Mouse (Mus musculus): ENCODE measurements around the gene Tfdp1. TPM values are rescaled to one million over a fixed set of nuclear protein-coding genes. Genes with fewer than 3 reads are reported as not detected.

The Tfdp1 gene
- 183 and 197 TPM in 2 replicates for polyA plus RNA-seq (2016; fragmentation: Nextera tagmentation; extraction: Ambion mirVana)

DNA sequence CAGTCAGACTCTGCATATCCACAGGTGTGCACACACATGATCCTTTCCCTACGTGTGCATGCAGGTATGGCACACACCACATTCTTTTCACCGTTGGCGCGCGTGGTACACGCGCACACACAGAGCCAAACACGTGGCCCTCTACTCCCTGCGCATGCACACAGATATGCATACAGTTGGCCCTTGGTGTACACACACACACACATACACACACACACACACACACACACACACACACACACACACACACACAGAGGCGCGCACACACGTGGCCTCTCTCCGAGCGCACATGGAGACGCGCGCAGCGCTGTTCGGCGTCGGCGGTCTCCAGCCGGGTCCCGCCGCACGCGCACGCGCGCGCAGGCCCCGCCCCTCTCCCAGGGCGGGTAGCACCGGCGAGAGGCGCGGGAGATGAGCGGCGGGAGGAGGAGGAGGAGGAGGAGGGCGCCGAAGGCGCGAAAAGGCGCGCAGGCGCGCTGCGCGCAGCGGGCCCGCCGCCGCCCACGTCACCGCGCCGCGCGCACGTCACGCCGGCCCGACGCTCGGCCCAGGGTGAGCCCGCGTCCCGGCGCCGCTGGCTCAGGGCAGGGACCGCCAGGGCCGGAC is at the start of gene Tfdp1:
Tfdp1 (plus strand) TSS at position 497 of the 606 bp plus-strand sequence.
- DNase-seq (ENCODE audit: low spot score): peak; percentile 90
- Histone ChIP-seq H3K27me3 (ENCODE audit: low read depth, poor library complexity, severe bottlenecking) (no peaks in the 10 kb centered on the region), H3K4me3 (peak within 1 kb of the TSS; percentile 96), H3K27ac (peak within 1 kb of the TSS; percentile 97), H3K4me1 (peaks cover 29% of the 10 kb centered on the region), H3K9me3 (replicated peaks) (no peaks in the 10 kb centered on the region), H3K36me3 (peaks cover 34% of the 10 kb centered on the region)
- 14% methylated on average over 62 of the region's 72 CpGs for WGBS

- H3K4me3 ChIP-seq: no peak overlapping the region
- no peak overlapping the region for H3K27ac ChIP-seq
- H3K36me3 ChIP-seq: peaks cover 56% of the 10 kb centered on the region
- H3K4me1 ChIP-seq: peaks cover 13% of the 10 kb centered on the region
- no peaks in the 10 kb centered on the region for H3K27me3 ChIP-seq (ENCODE audit: low read depth, poor library complexity, severe bottlenecking)
- no peaks in the 10 kb centered on the region for H3K9me3 ChIP-seq (replicated peaks)
- DNase-seq (ENCODE audit: low spot score): peak; percentile 87
- WGBS: 30% methylated on average over 9 of the region's 9 CpGs
Observed at GRCm38 (mm10) chr8:13292364-13292763, 46.2 kb upstream of the Tfdp1 start.

DNA sequence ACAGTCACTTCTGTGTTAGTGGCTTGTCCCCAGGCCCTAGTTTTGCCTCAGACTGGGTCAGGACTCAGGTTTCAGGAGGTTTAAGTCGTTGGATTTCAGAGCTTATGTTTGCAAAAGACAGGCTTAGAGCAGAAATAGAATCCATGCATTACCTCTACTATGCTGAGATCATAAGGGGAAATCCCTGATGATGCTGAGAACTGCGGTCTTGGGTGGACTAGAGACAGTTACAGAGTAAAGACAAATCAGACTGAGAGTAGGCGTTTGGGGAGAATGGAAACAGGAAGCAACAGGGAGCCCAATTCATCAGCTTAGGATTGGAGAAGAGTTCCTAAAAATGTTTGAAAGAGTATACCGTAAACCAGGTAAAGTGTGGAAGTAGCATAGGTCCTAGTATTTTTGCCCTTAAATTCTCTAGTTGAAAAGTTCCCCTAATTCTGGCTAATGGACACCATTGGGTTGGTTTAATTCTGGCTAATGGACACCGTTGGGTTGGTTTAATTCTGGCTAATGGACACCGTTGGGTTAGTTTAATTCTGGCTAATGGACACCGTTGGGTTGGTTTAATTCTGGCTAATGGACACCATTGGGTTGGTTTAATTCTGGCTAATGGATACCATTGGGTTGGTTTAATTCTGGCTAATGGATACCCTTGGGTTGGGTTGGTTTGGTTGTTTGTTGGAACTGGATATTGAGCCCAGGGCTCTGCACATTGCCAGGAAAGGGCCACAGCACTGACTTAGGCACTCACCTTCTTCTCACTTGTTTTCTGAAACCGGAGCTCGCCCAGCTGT is 44.7 kb upstream of the Tfdp1 start:
- no peak for DNase-seq (ENCODE audit: low spot score)
- no peaks in the 10 kb centered on the region for H3K27me3 ChIP-seq (ENCODE audit: low read depth, poor library complexity, severe bottlenecking)
- peaks cover 5% of the 10 kb centered on the region for H3K4me1 ChIP-seq
- no peak overlapping the region for H3K4me3 ChIP-seq
- 93% methylated on average over 9 of the region's 9 CpGs for WGBS
- peaks cover 63% of the 10 kb centered on the region for H3K36me3 ChIP-seq
- no peak overlapping the region for H3K27ac ChIP-seq
- H3K9me3 ChIP-seq (replicated peaks): no peaks in the 10 kb centered on the region

DNA sequence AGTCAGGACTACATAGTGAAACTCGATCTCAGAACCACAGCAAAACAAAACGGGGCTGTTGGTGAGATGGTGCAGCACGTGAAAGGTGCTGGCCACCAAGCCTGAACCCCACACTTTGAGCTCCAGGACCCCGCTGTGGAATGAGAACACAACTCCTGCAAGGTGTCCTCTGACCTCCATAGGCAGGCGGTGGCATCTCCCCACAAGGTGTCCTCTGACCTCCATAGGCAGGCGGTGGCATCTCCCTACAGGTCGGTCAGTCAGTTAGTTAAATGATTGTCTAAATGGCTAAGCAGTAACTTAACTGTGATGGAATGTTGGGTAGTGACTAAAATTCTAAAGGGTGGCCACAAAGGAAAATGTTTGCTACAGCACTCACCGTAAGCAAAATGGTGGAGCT is 39.0 kb upstream of the Tfdp1 start:
- 95% methylated on average over 8 of the region's 8 CpGs for WGBS
- Histone ChIP-seq H3K4me1 (no peaks in the 10 kb centered on the region), H3K9me3 (replicated peaks) (no peaks in the 10 kb centered on the region), H3K4me3 (no peak overlapping the region), H3K27ac (no peak overlapping the region), H3K36me3 (peaks cover 74% of the 10 kb centered on the region), H3K27me3 (ENCODE audit: low read depth, poor library complexity, severe bottlenecking) (no peaks in the 10 kb centered on the region)
- no peak for DNase-seq (ENCODE audit: low spot score)

DNA sequence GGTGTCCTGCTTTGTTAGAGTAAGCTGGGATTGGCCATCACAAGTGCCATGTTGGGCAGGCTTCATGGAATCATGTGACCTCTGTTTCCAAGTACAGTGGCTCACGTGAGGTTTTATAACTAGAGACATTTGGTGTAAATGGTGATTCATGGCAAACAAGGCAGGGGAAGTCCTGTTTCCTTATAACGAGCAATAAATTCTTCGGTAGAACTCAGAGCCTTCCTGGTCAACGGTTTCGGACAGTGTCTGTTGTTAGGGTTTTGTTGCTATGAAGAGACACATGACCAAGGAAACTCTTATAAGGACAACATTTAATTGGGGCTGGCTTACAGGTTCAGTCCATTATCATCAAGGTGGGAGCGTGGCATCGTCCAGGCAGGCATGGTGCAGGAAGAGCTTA is 37.5 kb upstream of the Tfdp1 start:
- Histone ChIP-seq H3K4me3 (no peak overlapping the region), H3K9me3 (replicated peaks) (no peaks in the 10 kb centered on the region), H3K36me3 (peaks cover 72% of the 10 kb centered on the region), H3K27ac (no peak overlapping the region), H3K27me3 (ENCODE audit: low read depth, poor library complexity, severe bottlenecking) (no peaks in the 10 kb centered on the region), H3K4me1 (no peaks in the 10 kb centered on the region)
- no peak for DNase-seq (ENCODE audit: low spot score)
- 96% methylated on average over 7 of the region's 7 CpGs for WGBS

GRCm38 (mm10) chr8:13305459-13305858 is 33.1 kb upstream of the Tfdp1 start:
- H3K4me1 ChIP-seq: no peaks in the 10 kb centered on the region
- WGBS: 97% methylated on average over 6 of the region's 6 CpGs
- H3K27me3 ChIP-seq (ENCODE audit: low read depth, poor library complexity, severe bottlenecking): no peaks in the 10 kb centered on the region
- H3K27ac ChIP-seq: no peak overlapping the region
- H3K36me3 ChIP-seq: peaks cover 51% of the 10 kb centered on the region
- no peak for DNase-seq (ENCODE audit: low spot score)
- no peak overlapping the region for H3K4me3 ChIP-seq
- no peaks in the 10 kb centered on the region for H3K9me3 ChIP-seq (replicated peaks)

GRCm38 (mm10) chr8:13305884-13306283 is 32.7 kb upstream of the Tfdp1 start:
- no peak overlapping the region for H3K4me3 ChIP-seq
- H3K27ac ChIP-seq: no peak overlapping the region
- 89% methylated on average over 4 of the region's 4 CpGs for WGBS
- no peaks in the 10 kb centered on the region for H3K9me3 ChIP-seq (replicated peaks)
- H3K4me1 ChIP-seq: no peaks in the 10 kb centered on the region
- H3K27me3 ChIP-seq (ENCODE audit: low read depth, poor library complexity, severe bottlenecking): no peaks in the 10 kb centered on the region
- peaks cover 49% of the 10 kb centered on the region for H3K36me3 ChIP-seq
- DNase-seq (ENCODE audit: low spot score): no peak

- no peak for DNase-seq (ENCODE audit: low spot score)
- no peaks in the 10 kb centered on the region for H3K9me3 ChIP-seq (replicated peaks)
- peaks cover 48% of the 10 kb centered on the region for H3K36me3 ChIP-seq
- no peaks in the 10 kb centered on the region for H3K27me3 ChIP-seq (ENCODE audit: low read depth, poor library complexity, severe bottlenecking)
- H3K4me3 ChIP-seq: no peak overlapping the region
- 89% methylated on average over 7 of the region's 7 CpGs for WGBS
- no peak overlapping the region for H3K27ac ChIP-seq
- no peaks in the 10 kb centered on the region for H3K4me1 ChIP-seq
Observed at GRCm38 (mm10) chr8:13306309-13306909, 32.1 kb upstream of the Tfdp1 start.

GRCm38 (mm10) chr8:13306916-13307315 is 31.6 kb upstream of the Tfdp1 start:
- H3K9me3 ChIP-seq (replicated peaks): no peaks in the 10 kb centered on the region
- no peak for DNase-seq (ENCODE audit: low spot score)
- H3K36me3 ChIP-seq: peaks cover 44% of the 10 kb centered on the region
- no peak overlapping the region for H3K27ac ChIP-seq
- 84% methylated on average over 9 of the region's 9 CpGs for WGBS
- no peaks in the 10 kb centered on the region for H3K4me1 ChIP-seq
- H3K4me3 ChIP-seq: no peak overlapping the region
- H3K27me3 ChIP-seq (ENCODE audit: low read depth, poor library complexity, severe bottlenecking): no peaks in the 10 kb centered on the region

DNA sequence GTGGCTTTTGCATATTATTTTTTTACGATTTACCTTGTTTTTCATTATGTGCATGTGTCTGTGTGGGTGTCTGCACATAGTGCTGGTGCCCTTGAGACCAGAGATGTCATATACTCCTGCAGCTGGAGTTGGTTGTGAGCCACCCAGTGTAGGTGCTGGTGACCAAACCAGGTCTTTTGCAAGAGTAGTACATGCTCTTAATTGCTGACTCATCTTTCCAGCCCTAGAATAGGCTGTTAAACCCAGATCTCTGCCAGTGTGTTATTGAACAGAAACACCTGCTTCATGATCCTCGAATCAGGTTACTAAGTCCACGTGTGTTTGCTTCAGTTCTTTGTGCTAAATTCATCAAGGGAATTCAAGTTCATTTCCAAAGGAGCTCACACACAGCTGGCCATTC is 23.6 kb upstream of the Tfdp1 start:
- H3K9me3 ChIP-seq (replicated peaks): no peaks in the 10 kb centered on the region
- WGBS: 86% methylated on average over 3 of the region's 3 CpGs
- DNase-seq (ENCODE audit: low spot score): no peak
- H3K27ac ChIP-seq: no peak overlapping the region
- peaks cover 3% of the 10 kb centered on the region; the same call in 1 of the 2 replicates for H3K4me1 ChIP-seq
- no peak overlapping the region for H3K4me3 ChIP-seq
- H3K27me3 ChIP-seq (ENCODE audit: low read depth, poor library complexity, severe bottlenecking): no peaks in the 10 kb centered on the region
- peaks cover 34% of the 10 kb centered on the region for H3K36me3 ChIP-seq

DNA sequence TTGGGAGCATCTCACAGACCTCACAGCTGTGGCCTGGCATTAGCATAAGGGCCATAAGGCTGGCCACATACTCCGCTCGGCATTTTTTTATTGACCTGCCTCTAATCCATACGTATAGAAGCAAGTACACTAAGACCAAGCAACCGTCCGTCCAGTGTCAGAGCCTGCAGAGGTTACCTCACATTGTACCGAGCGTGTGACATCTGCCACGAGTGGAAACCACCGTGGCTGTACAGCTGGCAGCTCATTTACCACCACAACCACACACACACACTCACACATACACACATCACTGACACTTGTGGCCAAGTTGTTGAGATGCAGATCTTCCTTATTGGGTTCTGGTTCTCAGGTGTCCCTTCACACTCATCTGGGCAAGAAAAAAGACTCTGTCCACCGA is 21.9 kb upstream of the Tfdp1 start:
- Histone ChIP-seq H3K4me3 (no peak overlapping the region), H3K4me1 (peaks cover 3% of the 10 kb centered on the region; the same call in 1 of the 2 replicates), H3K27me3 (ENCODE audit: low read depth, poor library complexity, severe bottlenecking) (no peaks in the 10 kb centered on the region), H3K36me3 (peaks cover 34% of the 10 kb centered on the region), H3K9me3 (replicated peaks) (no peaks in the 10 kb centered on the region), H3K27ac (no peak overlapping the region)
- no peak for DNase-seq (ENCODE audit: low spot score)
- 93% methylated on average over 10 of the region's 10 CpGs for WGBS

DNA sequence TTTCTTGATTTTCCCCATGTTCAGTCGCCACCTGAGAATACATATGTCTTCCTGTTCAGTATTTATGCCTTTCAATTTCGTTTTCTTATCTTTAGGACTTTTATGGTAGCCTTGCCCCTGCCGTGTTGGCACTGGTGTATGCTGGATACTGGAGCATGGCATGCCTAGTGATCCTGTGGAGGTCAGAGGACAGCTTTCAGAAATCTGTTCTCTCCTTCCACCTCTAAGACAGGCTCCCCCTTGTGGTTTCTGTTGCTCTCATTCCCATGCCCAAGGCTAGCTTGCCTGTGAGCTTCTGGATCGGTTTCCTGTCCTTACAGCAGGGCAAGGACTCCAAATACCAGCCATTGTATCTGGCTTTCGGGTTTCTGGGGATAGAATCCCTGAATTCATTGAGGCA is 12.0 kb upstream of the Tfdp1 start:
- Histone ChIP-seq H3K27me3 (ENCODE audit: low read depth, poor library complexity, severe bottlenecking) (no peaks in the 10 kb centered on the region), H3K36me3 (no peaks in the 10 kb centered on the region), H3K4me3 (no peak overlapping the region), H3K27ac (no peak overlapping the region), H3K4me1 (peaks cover 8% of the 10 kb centered on the region; the same call in 1 of the 2 replicates), H3K9me3 (replicated peaks) (no peaks in the 10 kb centered on the region)
- no peak for DNase-seq (ENCODE audit: low spot score)
- 42% methylated on average over 5 of the region's 5 CpGs for WGBS

- DNase-seq (ENCODE audit: low spot score): no peak
- Histone ChIP-seq H3K36me3 (no peaks in the 10 kb centered on the region), H3K4me1 (peaks cover 17% of the 10 kb centered on the region), H3K9me3 (replicated peaks) (no peaks in the 10 kb centered on the region), H3K27me3 (ENCODE audit: low read depth, poor library complexity, severe bottlenecking) (no peaks in the 10 kb centered on the region), H3K4me3 (no peak overlapping the region), H3K27ac (no peak overlapping the region)
- 59% methylated on average over 1 of the region's 1 CpGs for WGBS
Observed at GRCm38 (mm10) chr8:13334671-13335070, 3.9 kb upstream of the Tfdp1 start.
